Mouse (Mus musculus): ENCODE results near the gene Sgca. TPM values are rescaled to one million over a fixed set of nuclear protein-coding genes. Genes with fewer than 3 reads are reported as not detected.

Sgca gene
- not detected in 2 replicates for polyA plus RNA-seq (2014; fragmentation: Nextera tagmentation; extraction: Ambion mirVana)

DNA sequence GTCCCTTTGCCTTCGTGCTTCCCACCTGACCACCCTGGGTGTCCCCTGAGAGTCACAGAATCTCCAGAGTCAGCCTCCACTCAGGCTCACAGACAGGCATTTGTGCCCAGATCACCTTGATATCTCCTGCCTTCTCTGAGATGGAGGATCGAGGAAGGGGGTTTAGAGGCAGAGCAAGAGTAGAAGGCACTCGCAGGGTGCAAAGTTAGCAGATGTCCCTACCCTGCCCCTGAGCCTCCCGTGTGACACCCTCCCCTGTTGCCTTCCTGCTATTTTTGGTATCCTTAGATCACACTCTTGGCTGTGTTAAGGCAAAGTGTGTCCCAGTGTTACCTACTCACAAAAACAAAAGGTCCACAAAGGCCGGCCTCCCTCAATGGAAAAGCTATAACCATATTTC is at the start of gene Sgca:
Sgca (minus strand) TSS at position 129 of the 400 bp plus-strand sequence.
- H3K4me3 ChIP-seq (ENCODE audit: low read depth, low read length), result no peak within 1 kb of the TSS
- H3K27me3 ChIP-seq (ENCODE audit: control insufficient read depth, insufficient read depth, low read length), result no peaks in the 10 kb centered on the region
- DNase-seq (ENCODE audit: low spot score, missing footprints) (no peak), ATAC-seq (ENCODE audit: low FRiP score) (no peak)
- H3K4me2 ChIP-seq, result no peak within 1 kb of the TSS
- H3K36me3 ChIP-seq (ENCODE audit: control insufficient read depth, insufficient read depth, low read length), result no peaks in the 10 kb centered on the region
- no peaks in the 10 kb centered on the region; the same call in 1 of the 2 replicates for H3K4me1 ChIP-seq (ENCODE audit: control insufficient read depth, insufficient read depth, low read length)
- no peak within 1 kb of the TSS for H3K27ac ChIP-seq (ENCODE audit: low read depth, low read length)
- no peaks in the 10 kb centered on the region for H3K9me3 ChIP-seq (ENCODE audit: control insufficient read depth, low read length)
- WGBS, result 80% methylated on average over 5 of the region's 5 CpGs
- no peak within 1 kb of the TSS for H3K9ac ChIP-seq (ENCODE audit: low read length)

DNA sequence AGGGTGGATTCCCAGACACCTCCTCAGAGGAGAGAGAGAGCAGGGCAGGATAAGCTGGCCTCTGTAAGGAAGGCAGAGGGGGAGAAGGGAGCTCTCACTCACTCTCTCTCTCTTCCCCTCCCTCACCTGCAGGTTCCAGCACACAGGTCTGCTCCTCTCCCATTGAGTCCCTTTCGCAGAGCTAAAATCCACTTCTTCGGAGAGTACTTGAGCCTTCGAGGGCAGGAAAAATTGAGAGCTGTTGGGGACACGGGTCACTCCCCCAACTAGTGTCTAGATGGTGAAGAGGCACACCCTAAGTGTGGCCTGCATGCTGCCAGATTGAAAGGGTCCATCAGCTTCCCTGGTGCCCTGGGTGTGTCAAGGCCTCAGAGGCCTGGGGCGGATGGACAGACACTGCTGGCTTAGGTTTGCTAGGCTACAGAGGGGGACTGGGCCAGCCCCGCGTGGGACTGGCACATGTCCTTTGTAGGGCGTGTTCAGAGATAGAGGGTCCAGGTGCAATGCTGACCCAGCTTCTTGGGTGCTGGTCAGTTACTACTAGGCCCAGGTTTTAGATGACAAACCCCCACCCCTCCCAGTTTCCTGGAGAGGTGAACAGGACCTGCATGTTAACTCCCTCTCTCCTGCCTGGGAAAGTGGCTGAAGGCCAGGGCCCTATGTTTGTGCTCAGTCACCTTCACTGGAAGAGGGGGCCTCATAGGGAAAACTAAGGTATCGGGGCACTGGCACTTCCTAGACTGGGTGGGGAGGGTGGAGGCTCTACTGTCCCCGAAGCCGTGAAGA is 49.3 kb upstream of the Sgca start:
- DNase-seq (ENCODE audit: low spot score, missing footprints), result no peak
- H3K27ac ChIP-seq (ENCODE audit: low read depth, low read length), result no peak overlapping the region
- H3K4me2 ChIP-seq, result no peak overlapping the region
- 0 out of 2 replicates have a peak, but pooled peaks have one; percentile 6 for ATAC-seq (ENCODE audit: low FRiP score)
- no peaks in the 10 kb centered on the region for H3K27me3 ChIP-seq (ENCODE audit: control insufficient read depth, insufficient read depth, low read length)
- H3K4me1 ChIP-seq (ENCODE audit: control insufficient read depth, insufficient read depth, low read length), result no peaks in the 10 kb centered on the region
- WGBS, result 88% methylated on average over 11 of the region's 11 CpGs
- no peaks in the 10 kb centered on the region for H3K9me3 ChIP-seq (ENCODE audit: control insufficient read depth, low read length)
- H3K4me3 ChIP-seq (ENCODE audit: low read depth, low read length), result no peak overlapping the region
- no peak overlapping the region for H3K9ac ChIP-seq (ENCODE audit: low read length)
- H3K36me3 ChIP-seq (ENCODE audit: control insufficient read depth, insufficient read depth, low read length), result peaks cover 32% of the 10 kb centered on the region

DNA sequence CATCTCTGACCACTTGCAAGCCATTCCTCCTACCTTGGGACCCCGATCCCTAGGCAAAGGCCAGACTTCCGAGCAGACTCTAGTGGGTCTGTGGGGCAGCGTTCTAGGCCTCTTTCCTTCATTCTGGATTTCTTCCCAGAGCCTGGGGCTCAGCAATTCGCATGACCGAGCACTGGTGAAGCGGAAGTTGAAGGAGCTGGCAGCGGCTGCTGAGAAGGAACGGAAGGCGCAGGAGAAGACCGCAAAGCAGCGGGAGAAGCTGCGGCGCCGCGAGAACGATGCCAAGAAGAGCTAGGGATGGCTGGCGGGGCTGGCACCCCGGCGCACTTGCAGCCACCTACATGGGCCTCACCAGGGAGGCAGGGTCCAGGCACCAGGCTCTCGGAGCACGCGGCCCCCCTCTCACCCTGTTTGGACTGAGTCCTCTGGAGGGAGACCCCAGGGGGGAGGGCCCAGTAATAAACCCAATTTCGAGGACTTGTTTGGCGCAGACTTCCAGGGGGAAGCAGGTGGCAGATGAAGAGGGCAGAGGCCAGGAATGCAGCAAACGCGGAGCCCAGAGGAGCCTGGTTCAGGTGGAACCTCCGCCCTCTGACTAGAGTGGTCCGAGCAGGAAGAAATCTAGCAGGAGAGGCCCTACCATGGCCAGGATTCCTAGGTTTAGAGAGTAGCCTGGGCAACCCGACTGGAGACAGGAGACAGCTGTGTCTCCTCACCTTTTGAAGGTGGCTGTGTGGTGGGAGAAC is 48.5 kb upstream of the Sgca start:
- H3K36me3 ChIP-seq (ENCODE audit: control insufficient read depth, insufficient read depth, low read length), result peaks cover 32% of the 10 kb centered on the region
- no peaks in the 10 kb centered on the region for H3K9me3 ChIP-seq (ENCODE audit: control insufficient read depth, low read length)
- no peak overlapping the region for H3K4me3 ChIP-seq (ENCODE audit: low read depth, low read length)
- H3K4me1 ChIP-seq (ENCODE audit: control insufficient read depth, insufficient read depth, low read length), result no peaks in the 10 kb centered on the region
- H3K27ac ChIP-seq (ENCODE audit: low read depth, low read length), result no peak overlapping the region
- DNase-seq (ENCODE audit: low spot score, missing footprints) (no peak), ATAC-seq (ENCODE audit: low FRiP score) (no peak)
- no peak overlapping the region for H3K9ac ChIP-seq (ENCODE audit: low read length)
- no peak overlapping the region for H3K4me2 ChIP-seq
- H3K27me3 ChIP-seq (ENCODE audit: control insufficient read depth, insufficient read depth, low read length), result no peaks in the 10 kb centered on the region
- WGBS, result 64% methylated on average over 29 of the region's 29 CpGs

DNA sequence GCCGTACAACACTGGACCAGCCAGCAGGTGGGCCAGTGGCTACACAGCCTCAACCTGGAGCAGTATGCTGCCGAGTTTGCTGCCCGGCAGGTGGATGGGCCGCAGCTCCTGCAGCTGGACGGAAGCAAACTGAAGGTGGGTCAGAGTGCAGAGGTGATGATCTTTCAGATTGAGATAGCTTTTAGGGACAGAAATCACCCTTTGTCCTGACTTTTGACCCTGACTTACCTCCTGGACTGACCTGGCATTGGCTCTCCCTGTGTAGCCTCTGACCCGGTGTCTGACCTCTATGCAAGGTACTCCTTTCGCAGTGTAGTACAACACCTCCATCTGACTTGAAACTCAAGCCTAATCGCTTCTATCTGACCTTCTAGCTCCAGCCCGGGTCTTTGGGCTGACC is 47.4 kb upstream of the Sgca start:
- WGBS, result 94% methylated on average over 9 of the region's 9 CpGs
- no peaks in the 10 kb centered on the region for H3K4me1 ChIP-seq (ENCODE audit: control insufficient read depth, insufficient read depth, low read length)
- no peak for ATAC-seq (ENCODE audit: low FRiP score)
- H3K27me3 ChIP-seq (ENCODE audit: control insufficient read depth, insufficient read depth, low read length), result no peaks in the 10 kb centered on the region
- H3K4me2 ChIP-seq, result no peak overlapping the region
- no peak for DNase-seq (ENCODE audit: low spot score, missing footprints)
- H3K36me3 ChIP-seq (ENCODE audit: control insufficient read depth, insufficient read depth, low read length), result peaks cover 34% of the 10 kb centered on the region
- no peak overlapping the region for H3K9ac ChIP-seq (ENCODE audit: low read length)
- H3K9me3 ChIP-seq (ENCODE audit: control insufficient read depth, low read length), result no peaks in the 10 kb centered on the region
- no peak overlapping the region for H3K27ac ChIP-seq (ENCODE audit: low read depth, low read length)
- H3K4me3 ChIP-seq (ENCODE audit: low read depth, low read length), result no peak overlapping the region

DNA sequence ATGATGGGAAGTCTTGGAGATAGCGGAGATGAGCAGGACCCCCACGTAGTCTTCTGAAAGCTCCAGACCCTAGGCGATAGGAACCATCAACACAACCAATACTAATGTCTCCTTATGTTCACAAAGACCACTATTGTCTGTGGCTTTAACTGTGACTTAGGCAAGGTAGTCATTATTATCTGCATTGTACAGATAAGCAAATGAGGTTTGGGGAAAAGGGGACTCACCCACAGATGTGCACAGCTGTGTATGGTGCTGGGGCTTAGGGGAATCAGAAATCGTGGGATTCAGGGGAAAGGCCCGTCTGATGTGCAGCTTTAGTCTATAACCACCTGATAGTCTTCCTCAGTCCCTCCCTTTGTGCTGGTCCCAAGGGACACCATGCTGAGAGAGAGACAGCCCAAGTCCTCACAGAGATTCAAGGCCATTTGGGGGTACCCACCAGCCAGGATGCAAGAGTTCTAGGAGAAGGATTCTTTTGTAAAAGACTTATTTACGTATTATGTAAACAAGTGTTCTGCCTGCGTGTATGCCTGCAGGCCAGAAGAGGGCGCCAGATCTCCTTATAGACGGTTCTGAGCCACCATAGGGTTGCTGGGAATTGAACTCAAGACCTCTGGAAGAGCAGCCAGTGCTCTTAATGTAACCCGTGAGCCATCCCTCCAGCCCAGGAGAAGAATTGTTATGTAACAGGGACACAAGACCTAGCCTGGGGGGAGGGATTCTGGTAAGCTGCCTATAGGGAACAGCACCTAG is 46.3 kb upstream of the Sgca start:
- DNase-seq (ENCODE audit: low spot score, missing footprints), result no peak
- H3K4me1 ChIP-seq (ENCODE audit: control insufficient read depth, insufficient read depth, low read length), result no peaks in the 10 kb centered on the region
- no peak overlapping the region for H3K4me2 ChIP-seq
- H3K9me3 ChIP-seq (ENCODE audit: control insufficient read depth, low read length), result no peaks in the 10 kb centered on the region
- H3K27ac ChIP-seq (ENCODE audit: low read depth, low read length), result no peak overlapping the region
- H3K27me3 ChIP-seq (ENCODE audit: control insufficient read depth, insufficient read depth, low read length), result no peaks in the 10 kb centered on the region
- WGBS, result 81% methylated on average over 10 of the region's 10 CpGs
- ATAC-seq (ENCODE audit: low FRiP score), result no peak
- peaks cover 34% of the 10 kb centered on the region for H3K36me3 ChIP-seq (ENCODE audit: control insufficient read depth, insufficient read depth, low read length)
- H3K9ac ChIP-seq (ENCODE audit: low read length), result no peak overlapping the region
- H3K4me3 ChIP-seq (ENCODE audit: low read depth, low read length), result no peak overlapping the region

DNA sequence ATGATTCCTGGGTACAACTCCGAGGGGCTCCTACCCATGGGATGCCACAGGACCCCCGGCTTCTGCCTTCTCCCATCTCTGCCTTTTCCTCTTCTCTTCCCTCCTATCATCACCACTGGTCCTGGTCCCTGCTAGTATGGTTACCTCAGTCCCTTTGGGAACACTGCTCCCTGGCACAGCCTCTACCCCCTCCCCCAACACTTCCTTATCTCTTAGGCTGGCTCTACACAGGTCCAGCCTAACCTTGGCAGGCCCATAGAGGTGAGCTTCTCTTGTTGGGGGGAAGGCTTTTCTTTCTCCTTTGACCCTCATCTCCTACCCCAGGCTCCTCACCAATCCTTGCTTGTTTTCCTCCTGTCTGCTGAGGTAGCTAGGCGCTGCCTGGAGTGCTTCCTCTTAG is 39.4 kb upstream of the Sgca start:
- Histone ChIP-seq H3K9me3 (ENCODE audit: control insufficient read depth, low read length) (no peaks in the 10 kb centered on the region), H3K4me2 (no peak overlapping the region), H3K9ac (ENCODE audit: low read length) (no peak overlapping the region), H3K36me3 (ENCODE audit: control insufficient read depth, insufficient read depth, low read length) (peaks cover 8% of the 10 kb centered on the region; the same call in 1 of the 2 replicates), H3K27ac (ENCODE audit: low read depth, low read length) (no peak overlapping the region), H3K27me3 (ENCODE audit: control insufficient read depth, insufficient read depth, low read length) (no peaks in the 10 kb centered on the region), H3K4me3 (ENCODE audit: low read depth, low read length) (no peak overlapping the region), H3K4me1 (ENCODE audit: control insufficient read depth, insufficient read depth, low read length) (peaks cover 17% of the 10 kb centered on the region)
- WGBS, result 78% methylated on average over 3 of the region's 3 CpGs
- ATAC-seq (ENCODE audit: low FRiP score) (no peak), DNase-seq (ENCODE audit: low spot score, missing footprints) (no peak)

DNA sequence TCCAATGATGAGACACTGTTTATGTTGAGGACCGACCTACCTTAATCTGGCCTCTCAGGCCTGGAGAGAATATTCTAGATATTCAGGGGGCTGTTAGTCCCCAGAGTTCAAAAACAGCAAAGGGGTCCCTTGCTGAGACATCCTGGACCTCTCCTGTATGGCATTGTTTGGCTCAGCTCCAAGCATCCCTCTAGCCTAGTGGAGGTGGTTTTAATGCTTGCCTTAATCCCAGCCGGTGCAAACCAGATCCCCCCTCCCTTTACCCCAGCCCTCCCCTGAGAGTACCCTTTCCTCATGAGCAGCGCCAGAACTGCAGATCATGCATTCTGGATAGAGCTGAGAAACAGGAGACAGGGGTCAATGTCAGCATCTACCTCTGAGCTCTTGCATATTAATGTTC is 36.4 kb upstream of the Sgca start:
- DNase-seq (ENCODE audit: low spot score, missing footprints) (no peak), ATAC-seq (ENCODE audit: low FRiP score) (no peak)
- Histone ChIP-seq H3K27me3 (ENCODE audit: control insufficient read depth, insufficient read depth, low read length) (no peaks in the 10 kb centered on the region), H3K4me1 (ENCODE audit: control insufficient read depth, insufficient read depth, low read length) (peaks cover 28% of the 10 kb centered on the region), H3K4me3 (ENCODE audit: low read depth, low read length) (no peak overlapping the region), H3K9ac (ENCODE audit: low read length) (peak overlapping the region; percentile 28; the same call in 1 of the 2 replicates), H3K9me3 (ENCODE audit: control insufficient read depth, low read length) (no peaks in the 10 kb centered on the region), H3K36me3 (ENCODE audit: control insufficient read depth, insufficient read depth, low read length) (0 out of 2 replicates have a peak, but pooled peaks cover 5% of the 10 kb centered on the region), H3K4me2 (peak overlapping the region; percentile 80), H3K27ac (ENCODE audit: low read depth, low read length) (no peak overlapping the region)
- 47% methylated on average over 3 of the region's 3 CpGs for WGBS

DNA sequence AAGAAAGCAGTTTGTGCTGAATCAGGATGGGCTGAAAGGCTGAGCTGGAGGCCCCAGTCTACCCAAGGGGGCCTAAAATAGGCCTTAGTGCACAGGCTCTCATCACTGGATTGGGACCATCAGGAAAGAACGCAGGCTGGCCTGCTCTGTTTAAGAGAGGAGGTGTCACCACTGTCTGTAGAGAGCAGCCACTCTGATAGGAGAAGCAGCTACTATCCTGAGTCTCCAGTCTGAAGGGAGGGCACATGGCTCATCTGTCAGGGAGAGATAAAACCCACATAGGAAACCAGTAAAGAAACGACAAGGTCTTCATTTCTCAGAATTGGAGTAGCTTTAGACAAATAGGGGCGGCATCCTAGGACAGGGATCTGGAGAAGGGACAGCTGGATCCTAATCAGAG is 35.9 kb upstream of the Sgca start:
- Histone ChIP-seq H3K27ac (ENCODE audit: low read depth, low read length) (peak overlapping the region; percentile 57; the same call in 1 of the 2 replicates), H3K27me3 (ENCODE audit: control insufficient read depth, insufficient read depth, low read length) (no peaks in the 10 kb centered on the region), H3K4me1 (ENCODE audit: control insufficient read depth, insufficient read depth, low read length) (peaks cover 32% of the 10 kb centered on the region), H3K9me3 (ENCODE audit: control insufficient read depth, low read length) (no peaks in the 10 kb centered on the region), H3K36me3 (ENCODE audit: control insufficient read depth, insufficient read depth, low read length) (0 out of 2 replicates have a peak, but pooled peaks cover 5% of the 10 kb centered on the region), H3K4me3 (ENCODE audit: low read depth, low read length) (peak overlapping the region; percentile 79), H3K4me2 (peak overlapping the region; percentile 80), H3K9ac (ENCODE audit: low read length) (peak overlapping the region; percentile 98)
- no peak for ATAC-seq (ENCODE audit: low FRiP score)
- no peak for DNase-seq (ENCODE audit: low spot score, missing footprints)
- WGBS, result 62% methylated on average over 3 of the region's 3 CpGs
